Mouse (Mus musculus) heart, embryonic 10.5 days (tissue): Measurements from ENCODE around the gene Extl2. TPM values are rescaled to one million over a fixed set of nuclear protein-coding genes. Genes with fewer than 3 reads are reported as not detected.

Source experiments
- DNase-seq: peaks from one replicate; pipeline ENCODE4 v3.0.0-alpha.2; 2017; ENCODE audit warnings: low spot score
- H3K27ac ChIP-seq: fragments of 300-500 bp; sonication (generic); 2 replicates; pipeline ENCODE4 v1.5.1; 2016; ENCODE audit warnings: mild to moderate bottlenecking
- H3K27me3 ChIP-seq: fragments of 300-500 bp; sonication (generic); 2 replicates; pipeline ENCODE4 v1.6.1; 2016; ENCODE audit warnings: mild to moderate bottlenecking; ENCODE audit not compliant: poor library complexity, insufficient read depth, severe bottlenecking
- H3K36me3 ChIP-seq: fragments of 300-500 bp; sonication (generic); 2 replicates; pipeline ENCODE4 v1.6.1; 2016; ENCODE audit warnings: mild to moderate bottlenecking, moderate library complexity
- H3K4me1 ChIP-seq: fragments of 300-500 bp; sonication (generic); 2 replicates; pipeline ENCODE4 v1.6.1; 2016; ENCODE audit warnings: mild to moderate bottlenecking
- H3K4me3 ChIP-seq: fragments of 300-500 bp; sonication (generic); 2 replicates; pipeline ENCODE4 v1.5.1; 2016; ENCODE audit warnings: mild to moderate bottlenecking, moderate library complexity
- H3K9me3 ChIP-seq: fragments of 300-500 bp; sonication (generic); 2 replicates; pipeline ENCODE4 v1.6.1; 2016; ENCODE audit warnings: mild to moderate bottlenecking, moderate library complexity
- WGBS: fragments of 180-500 bp; shearing (Covaris S2); methylation state at CpG from one replicate; pipeline ENCODE4 v1.1.7; 2016; 5-methylcytosine and 5-hydroxymethylcytosine counted together
- polyA plus RNA-seq: library from polyadenylated mRNA; unstranded; fragments of >200 nt; fragmentation: Nextera tagmentation; extraction: Ambion mirVana; gene quantifications from 2 replicates; pipeline ENCODE4 v1.2.1, GENCODE M21; 2016

Gene Extl2
- polyA plus RNA-seq, 1 experiment from 2014 or later, result 19.6 TPM

GRCm38 (mm10) chr3:116019136-116019535, 11.9 kb downstream of the Extl2 start:
- 91% methylated on average over 5 of the region's 5 CpGs for WGBS
- DNase-seq, result no peak

GRCm38 (mm10) chr3:116024236-116024635, 17.0 kb downstream of the Extl2 start:
- Histone ChIP-seq H3K27me3 (no peaks in the 10 kb centered on the region), H3K9me3 (no peaks in the 10 kb centered on the region), H3K4me3 (no peak overlapping the region), H3K4me1 (no peaks in the 10 kb centered on the region), H3K27ac (no peak overlapping the region), H3K36me3 (peaks cover 10% of the 10 kb centered on the region)
- WGBS, result 84% methylated on average over 12 of the region's 12 CpGs
- no peak for DNase-seq

More at GRCm38 (mm10) chr3:116019136-116019535, 11.9 kb downstream of the Extl2 start:
- Histone ChIP-seq H3K4me1 (no peaks in the 10 kb centered on the region), H3K27ac (no peak overlapping the region), H3K27me3 (no peaks in the 10 kb centered on the region), H3K4me3 (no peak overlapping the region), H3K9me3 (no peaks in the 10 kb centered on the region), H3K36me3 (no peaks in the 10 kb centered on the region)

GRCm38 (mm10) chr3:116024669-116025068, 17.4 kb downstream of the Extl2 start:
- no peak for DNase-seq
- Histone ChIP-seq H3K4me3 (no peak overlapping the region), H3K36me3 (peaks cover 10% of the 10 kb centered on the region), H3K27me3 (no peaks in the 10 kb centered on the region), H3K9me3 (no peaks in the 10 kb centered on the region), H3K4me1 (no peaks in the 10 kb centered on the region), H3K27ac (no peak overlapping the region)
- 82% methylated on average over 5 of the region's 5 CpGs for WGBS

- no peaks in the 10 kb centered on the region for H3K27me3 ChIP-seq
- H3K9me3 ChIP-seq, result no peaks in the 10 kb centered on the region
- H3K4me3 ChIP-seq, result no peak overlapping the region
- H3K27ac ChIP-seq, result no peak overlapping the region
- WGBS, result 85% methylated on average over 10 of the region's 10 CpGs
- no peak for DNase-seq
- no peaks in the 10 kb centered on the region for H3K4me1 ChIP-seq
- H3K36me3 ChIP-seq, result peaks cover 10% of the 10 kb centered on the region
Observed at GRCm38 (mm10) chr3:116025701-116026100, 18.4 kb downstream of the Extl2 start.

- no peaks in the 10 kb centered on the region for H3K27me3 ChIP-seq
- no peak overlapping the region for H3K27ac ChIP-seq
- no peaks in the 10 kb centered on the region for H3K9me3 ChIP-seq
- H3K4me3 ChIP-seq, result no peak overlapping the region
- no peak for DNase-seq
- H3K36me3 ChIP-seq, result peaks cover 10% of the 10 kb centered on the region
- no peaks in the 10 kb centered on the region for H3K4me1 ChIP-seq
- WGBS, result 87% methylated on average over 20 of the region's 20 CpGs
Observed at GRCm38 (mm10) chr3:116026996-116027395, 19.7 kb downstream of the Extl2 start.

- WGBS, result 64% methylated on average over 11 of the region's 11 CpGs
- Histone ChIP-seq H3K36me3 (peaks cover 10% of the 10 kb centered on the region), H3K4me1 (no peaks in the 10 kb centered on the region), H3K9me3 (no peaks in the 10 kb centered on the region), H3K27ac (no peak overlapping the region), H3K27me3 (no peaks in the 10 kb centered on the region), H3K4me3 (no peak overlapping the region)
- no peak for DNase-seq
Observed at GRCm38 (mm10) chr3:116030152-116030788, 23.0 kb downstream of the Extl2 start.

GRCm38 (mm10) chr3:116033218-116033870, 26.1 kb downstream of the Extl2 start:
- no peaks in the 10 kb centered on the region for H3K9me3 ChIP-seq
- 56% methylated on average over 6 of the region's 6 CpGs for WGBS

GRCm38 (mm10) chr3:116033871-116034222, 26.6 kb downstream of the Extl2 start:
- WGBS, result 59% methylated on average over 3 of the region's 3 CpGs
- Histone ChIP-seq H3K27me3 (no peaks in the 10 kb centered on the region), H3K36me3 (no peaks in the 10 kb centered on the region), H3K9me3 (no peaks in the 10 kb centered on the region), H3K27ac (no peak overlapping the region), H3K4me3 (no peak overlapping the region), H3K4me1 (no peaks in the 10 kb centered on the region)
- no peak for DNase-seq

More at GRCm38 (mm10) chr3:116033218-116033870, 26.1 kb downstream of the Extl2 start:
- H3K36me3 ChIP-seq, result no peaks in the 10 kb centered on the region
- H3K27ac ChIP-seq, result no peak overlapping the region
- no peaks in the 10 kb centered on the region for H3K4me1 ChIP-seq
- no peak overlapping the region for H3K4me3 ChIP-seq
- no peak for DNase-seq
- no peaks in the 10 kb centered on the region for H3K27me3 ChIP-seq

- no peaks in the 10 kb centered on the region for H3K4me1 ChIP-seq
- WGBS, result 79% methylated on average over 3 of the region's 3 CpGs
- no peaks in the 10 kb centered on the region for H3K9me3 ChIP-seq
- H3K27ac ChIP-seq, result no peak overlapping the region
- no peak for DNase-seq
- no peaks in the 10 kb centered on the region for H3K36me3 ChIP-seq
- H3K27me3 ChIP-seq, result no peaks in the 10 kb centered on the region
- no peak overlapping the region for H3K4me3 ChIP-seq
Observed at GRCm38 (mm10) chr3:116040776-116041175, 33.5 kb downstream of the Extl2 start.

GRCm38 (mm10) chr3:116046000-116046399, 38.7 kb downstream of the Extl2 start:
- WGBS, result 71% methylated on average over 2 of the region's 2 CpGs
- H3K4me1 ChIP-seq, result no peaks in the 10 kb centered on the region
- no peaks in the 10 kb centered on the region for H3K36me3 ChIP-seq
- H3K4me3 ChIP-seq, result no peak overlapping the region
- no peak for DNase-seq
- no peaks in the 10 kb centered on the region for H3K27me3 ChIP-seq
- H3K27ac ChIP-seq, result no peak overlapping the region
- H3K9me3 ChIP-seq, result no peaks in the 10 kb centered on the region

GRCm38 (mm10) chr3:116047034-116047433, 39.8 kb downstream of the Extl2 start:
- H3K4me1 ChIP-seq, result no peaks in the 10 kb centered on the region
- 65% methylated on average over 5 of the region's 5 CpGs for WGBS
- H3K36me3 ChIP-seq, result no peaks in the 10 kb centered on the region
- no peak overlapping the region for H3K4me3 ChIP-seq
- H3K9me3 ChIP-seq, result no peaks in the 10 kb centered on the region
- no peaks in the 10 kb centered on the region for H3K27me3 ChIP-seq
- DNase-seq, result no peak
- no peak overlapping the region for H3K27ac ChIP-seq

GRCm38 (mm10) chr3:116057078-116057477, 49.8 kb downstream of the Extl2 start:
- H3K4me1 ChIP-seq, result no peaks in the 10 kb centered on the region
- no peak for DNase-seq
- WGBS, result 70% methylated on average over 6 of the region's 6 CpGs
- H3K9me3 ChIP-seq, result no peaks in the 10 kb centered on the region
- no peak overlapping the region for H3K27ac ChIP-seq
- H3K4me3 ChIP-seq, result no peak overlapping the region
- H3K27me3 ChIP-seq, result no peaks in the 10 kb centered on the region
- H3K36me3 ChIP-seq, result no peaks in the 10 kb centered on the region

GRCm38 (mm10) chr3:116060320-116060719, 53.1 kb downstream of the Extl2 start:
- Histone ChIP-seq H3K4me1 (no peaks in the 10 kb centered on the region), H3K9me3 (no peaks in the 10 kb centered on the region), H3K4me3 (no peak overlapping the region), H3K27ac (no peak overlapping the region), H3K27me3 (no peaks in the 10 kb centered on the region), H3K36me3 (no peaks in the 10 kb centered on the region)
- no peak for DNase-seq
- WGBS, result 83% methylated on average over 5 of the region's 5 CpGs
